Mouse (Mus musculus) layer of hippocampus, postnatal 36 days (tissue): Measurements from ENCODE around the gene Ndel1. TPM values are rescaled to one million over a fixed set of nuclear protein-coding genes. Genes with fewer than 3 reads are reported as not detected.

Experiments used
- DNase-seq, 2 experiments: peaks; one replicate each; pipeline ENCODE4 v3.0.0; 2022
- total RNA-seq, 2 experiments: library from RNA; stranded (reverse); gene quantifications; 2 replicates each; pipeline ENCODE4 v1.2.3; 2021

Ndel1 gene
- total RNA-seq, 2 experiments from 2014 or later = 90.5 to 93.2 TPM

DNA sequence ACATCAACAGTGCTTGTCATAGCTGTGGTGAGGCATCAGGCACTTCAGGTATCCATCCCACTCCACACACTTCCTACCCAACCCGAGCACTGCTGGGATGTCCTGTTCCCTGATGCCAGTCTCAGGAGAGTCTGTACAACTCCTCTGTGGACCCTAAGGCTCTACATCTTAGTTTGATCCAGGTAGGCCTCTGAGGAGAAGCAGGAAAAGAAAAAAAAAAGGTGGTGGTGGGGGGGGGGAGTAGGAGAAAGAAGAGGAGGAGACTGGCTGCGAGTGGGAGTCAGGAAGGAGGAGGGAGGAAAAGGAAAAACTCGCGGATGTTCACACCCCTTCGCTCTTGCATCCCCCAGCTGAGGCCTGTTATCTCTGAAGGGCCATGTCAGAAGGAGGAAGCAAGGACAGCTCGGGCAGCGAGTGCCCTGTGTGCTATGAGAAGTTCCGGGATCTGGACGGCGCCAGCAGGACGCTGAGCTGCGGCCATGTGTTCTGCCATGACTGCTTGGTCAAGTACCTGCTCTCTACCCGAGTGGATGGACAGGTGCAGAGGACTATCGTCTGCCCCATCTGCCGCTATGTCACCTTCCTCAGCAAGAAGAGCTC lies 20.7 kb upstream of the Ndel1 start:
- DNase-seq = no peak

DNA sequence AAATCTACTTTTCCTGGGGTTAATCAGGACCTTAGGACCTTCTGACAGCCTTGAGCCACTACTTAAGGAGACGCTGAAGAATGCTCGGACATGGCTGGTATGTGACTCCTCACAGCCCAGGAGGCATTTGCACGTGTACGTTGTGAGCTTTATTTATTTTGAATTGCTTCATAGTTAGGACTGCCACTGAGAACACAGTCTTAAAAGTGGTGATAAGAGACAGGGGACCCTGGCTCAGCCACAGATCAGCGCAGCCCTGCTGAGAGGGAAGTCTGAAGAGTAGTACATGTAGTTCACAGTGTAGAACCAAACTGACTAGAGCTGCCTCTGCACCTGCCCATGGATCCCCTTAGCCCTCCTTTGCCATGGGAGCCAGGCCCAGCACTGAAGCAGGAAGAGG lies 20.2 kb upstream of the Ndel1 start:
- DNase-seq = no peak

DNA sequence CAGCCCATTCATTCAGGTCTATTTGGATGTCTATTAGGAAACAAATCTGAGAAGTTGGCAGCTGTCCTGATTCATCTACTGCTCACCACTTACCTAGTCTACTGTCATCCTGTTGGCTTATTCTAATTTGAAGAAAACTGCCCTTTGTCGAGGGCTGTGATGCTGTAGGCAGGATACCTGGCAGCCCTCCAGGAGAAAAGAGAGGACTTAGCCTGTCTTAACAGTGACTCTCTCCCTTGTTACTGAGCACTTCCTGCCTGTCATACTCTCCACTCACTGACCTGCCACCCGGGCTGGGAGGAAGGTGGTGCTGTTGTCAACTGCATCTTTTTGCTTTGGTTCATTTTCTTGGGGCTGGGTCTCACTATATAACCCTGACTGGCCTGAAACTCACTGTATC lies 19.0 kb upstream of the Ndel1 start:
- DNase-seq = no peak

DNA sequence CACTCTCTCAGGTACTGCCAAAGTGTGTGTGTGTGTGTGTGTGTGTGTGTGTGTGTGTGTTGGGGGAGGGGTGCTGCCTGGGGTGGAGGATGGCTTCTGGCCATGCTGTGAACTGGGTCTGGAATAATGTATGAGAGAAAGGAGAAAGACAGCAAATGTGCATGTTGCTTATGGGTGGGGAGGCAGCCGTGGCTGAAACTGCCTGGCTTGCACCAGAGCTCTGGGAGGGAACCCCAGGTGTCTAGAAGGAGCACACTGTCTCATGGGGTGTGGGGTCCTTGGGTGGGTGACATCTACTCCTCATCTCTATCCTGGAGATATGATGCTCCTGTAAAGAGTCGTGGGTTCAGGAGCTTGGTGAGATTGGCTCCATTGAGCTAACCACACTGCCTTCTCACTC lies 17.0 kb upstream of the Ndel1 start:
- DNase-seq = no peak

DNA sequence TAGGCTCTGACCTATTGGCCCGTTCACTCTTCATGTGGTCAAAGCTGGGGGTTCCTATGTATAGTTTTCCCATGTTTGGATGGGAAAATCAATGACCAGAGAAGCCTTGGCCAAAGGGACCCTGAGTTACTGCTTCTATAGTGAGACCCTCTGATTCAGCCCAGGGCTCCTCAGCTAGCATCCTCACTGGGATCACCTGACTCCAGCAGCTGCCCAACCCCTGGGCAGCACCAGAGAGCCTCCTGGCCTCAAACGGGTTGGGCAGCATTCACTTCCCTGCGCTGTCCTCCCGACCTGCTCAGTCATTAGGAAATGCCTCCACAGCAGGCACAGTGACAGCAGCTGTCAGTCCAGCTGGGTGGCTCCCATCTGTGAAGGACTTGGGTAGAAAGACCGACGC lies 16.6 kb upstream of the Ndel1 start, which contains the start of gene Rnf222:
Gene Rnf222 (plus strand): TSS at position 301 of the 400 bp plus-strand sequence.
- DNase-seq = no peak

DNA sequence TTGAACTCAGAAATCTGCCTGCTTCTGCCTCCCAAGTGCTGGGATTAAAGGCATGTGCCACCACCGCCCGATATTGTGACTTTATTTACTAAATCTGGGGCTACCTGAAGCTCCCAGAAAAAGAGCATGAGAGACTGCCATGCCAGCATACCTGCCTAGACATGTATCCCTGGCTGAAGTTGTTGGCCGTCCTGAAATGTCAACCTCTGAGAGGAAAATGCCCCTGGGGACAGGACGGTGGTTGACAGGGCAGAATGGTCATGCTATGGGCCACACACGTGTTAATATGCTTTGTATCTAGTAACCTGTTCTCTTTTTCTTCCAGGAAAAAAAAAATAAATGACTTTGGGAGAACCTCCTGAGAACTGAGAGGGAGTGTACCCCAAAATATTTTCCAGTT lies 14.4 kb upstream of the Ndel1 start:
- DNase-seq = no peak

DNA sequence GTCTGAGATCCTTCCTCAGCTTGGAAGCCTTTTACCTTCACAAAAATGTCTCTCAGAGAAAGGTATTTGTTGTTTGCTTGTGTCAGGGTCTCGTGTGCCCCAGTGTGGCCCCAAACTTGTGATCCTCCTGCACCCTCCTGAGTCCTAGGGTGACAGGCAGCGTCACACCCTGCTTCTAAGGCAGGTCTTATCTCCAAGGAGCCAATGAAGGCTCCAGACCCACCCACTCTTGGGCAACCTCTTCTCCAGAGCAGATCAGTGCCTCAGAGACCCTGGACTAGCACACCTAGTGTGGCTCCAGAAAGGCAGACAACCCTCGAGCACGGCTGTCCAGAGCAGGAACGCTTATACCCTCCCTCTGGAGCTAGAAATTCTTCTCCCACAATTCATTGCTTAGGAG lies 12.7 kb upstream of the Ndel1 start:
- DNase-seq = no peak

DNA sequence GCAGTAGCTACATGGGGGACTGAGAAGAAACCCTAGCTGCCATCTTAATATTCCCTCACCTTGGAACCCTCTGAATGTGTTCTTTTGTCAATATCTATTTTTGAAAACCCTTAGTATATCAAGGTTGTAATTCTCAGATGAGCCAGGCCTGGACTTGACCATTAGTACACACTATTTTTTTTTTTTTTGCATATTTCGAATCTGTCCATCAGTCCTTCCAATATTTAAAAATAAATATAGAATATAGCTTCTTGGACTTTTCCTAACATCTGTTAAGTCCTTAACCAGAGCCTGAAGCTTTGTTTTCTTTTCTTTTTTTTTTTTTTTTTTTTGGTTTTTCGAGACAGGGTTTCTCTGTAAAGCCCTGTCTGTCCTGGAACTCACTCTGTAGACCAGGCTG lies 12.2 kb upstream of the Ndel1 start:
- DNase-seq = no peak

DNA sequence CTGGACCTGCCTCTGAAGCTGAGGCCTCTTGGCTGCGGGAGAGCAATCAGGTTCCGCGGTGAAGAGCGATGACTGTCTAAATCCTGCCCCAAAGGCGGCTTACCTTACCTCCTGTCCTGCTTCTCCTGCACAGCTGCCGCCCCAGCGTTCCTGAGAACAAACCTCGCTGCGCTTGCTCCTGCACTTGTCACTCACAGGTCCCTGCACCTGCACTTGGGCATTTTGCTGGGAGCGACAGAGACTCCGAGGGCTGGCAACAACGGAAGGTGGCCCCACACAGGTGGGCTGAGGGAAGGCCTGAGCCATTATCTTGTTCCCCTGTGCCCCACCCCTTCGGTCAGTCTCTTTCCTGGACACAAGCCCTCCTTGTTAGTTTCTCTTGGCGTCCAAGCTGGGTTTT lies 10.4 kb upstream of the Ndel1 start:
- DNase-seq = no peak

DNA sequence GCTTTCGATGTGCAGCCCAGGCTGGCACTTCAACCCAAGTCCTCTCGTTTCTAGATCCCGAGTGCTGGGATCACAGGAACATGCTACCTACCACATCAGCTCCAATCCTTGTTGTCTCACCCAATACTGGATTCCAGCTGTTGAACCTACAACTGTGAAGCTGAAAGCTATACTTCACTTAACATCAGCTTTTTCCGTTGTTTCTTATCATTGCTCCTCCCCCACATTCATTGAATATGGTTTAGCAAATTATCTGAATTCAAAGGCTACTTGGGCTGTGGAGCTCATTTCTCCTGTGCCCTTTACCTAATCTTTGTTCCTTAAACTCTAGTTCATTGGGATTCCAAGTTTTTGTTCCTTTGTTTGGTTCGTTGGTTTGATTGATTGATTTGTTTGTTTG lies 7.2 kb upstream of the Ndel1 start:
- no peak for DNase-seq

DNA sequence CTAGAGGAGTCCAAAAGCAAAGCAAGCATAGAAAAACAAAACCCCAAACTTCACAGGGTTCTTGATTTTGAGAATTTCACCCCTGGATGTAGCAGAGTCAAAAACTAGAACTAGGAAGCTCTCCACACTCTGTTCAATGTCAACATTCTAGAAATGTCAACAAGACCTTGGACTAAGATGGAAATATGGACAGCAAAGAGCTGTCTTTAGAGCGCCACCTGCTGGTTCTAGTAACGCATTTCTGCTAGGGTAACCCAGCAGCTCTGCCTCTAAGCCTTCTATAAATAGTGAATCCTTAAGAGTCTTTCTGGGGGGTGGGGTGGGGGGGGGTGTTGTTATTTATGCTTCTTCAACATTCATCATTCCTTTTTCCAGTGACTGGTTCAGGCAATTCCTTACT lies 3.2 kb upstream of the Ndel1 start:
- peak in 1 of 2 experiments; percentile 26 for DNase-seq

DNA sequence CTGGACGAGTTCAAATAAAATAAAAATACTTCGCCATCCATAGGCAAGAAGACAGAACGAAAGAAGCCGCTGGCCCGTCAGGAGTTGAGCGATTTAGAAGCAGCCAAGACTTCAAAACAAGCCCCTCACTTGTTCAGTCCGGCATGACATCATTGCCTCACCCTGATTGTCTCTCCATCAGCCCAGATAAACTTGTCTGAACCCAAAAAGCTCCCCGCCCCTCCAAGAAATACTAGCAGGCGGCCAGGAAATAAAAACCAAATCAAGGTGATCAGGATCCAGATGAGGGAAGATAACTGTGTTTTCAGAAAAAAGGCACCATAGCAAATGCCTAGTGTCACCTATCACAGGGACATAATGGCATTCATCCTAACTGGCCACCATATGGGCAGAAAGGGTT lies 381 bp downstream of the Ndel1 start:
- no peak for DNase-seq

DNA sequence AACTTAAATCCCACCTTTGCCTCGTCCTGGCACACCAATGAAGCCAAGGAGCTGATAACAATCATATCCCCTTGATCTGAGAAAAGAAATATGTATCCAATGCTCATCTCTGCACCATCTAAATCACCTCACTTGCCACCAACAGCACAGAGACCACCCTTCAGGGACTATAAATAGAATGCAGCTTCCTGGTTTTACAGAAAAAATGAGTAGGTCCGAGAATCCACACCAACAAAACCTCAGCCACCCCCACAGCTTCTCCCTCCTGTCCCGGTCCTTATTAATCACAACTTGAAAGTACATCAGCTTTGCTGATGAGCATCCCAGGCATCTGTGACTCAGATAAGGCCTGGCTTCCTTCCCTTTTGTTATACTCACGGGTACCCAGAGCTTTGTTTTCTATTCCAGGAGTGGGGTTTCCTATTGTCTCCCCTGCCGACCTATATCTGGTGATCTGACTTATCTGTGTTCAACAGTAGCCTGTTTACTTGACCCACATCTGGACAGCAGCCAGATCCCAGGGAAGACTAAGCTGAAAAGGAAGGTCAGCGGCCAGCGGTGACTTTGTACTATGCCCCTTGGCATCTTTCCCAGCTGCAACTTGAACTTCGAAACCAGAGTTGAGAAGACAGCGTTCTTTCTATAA lies 7.0 kb downstream of the Ndel1 start:
- DNase-seq = no peak

DNA sequence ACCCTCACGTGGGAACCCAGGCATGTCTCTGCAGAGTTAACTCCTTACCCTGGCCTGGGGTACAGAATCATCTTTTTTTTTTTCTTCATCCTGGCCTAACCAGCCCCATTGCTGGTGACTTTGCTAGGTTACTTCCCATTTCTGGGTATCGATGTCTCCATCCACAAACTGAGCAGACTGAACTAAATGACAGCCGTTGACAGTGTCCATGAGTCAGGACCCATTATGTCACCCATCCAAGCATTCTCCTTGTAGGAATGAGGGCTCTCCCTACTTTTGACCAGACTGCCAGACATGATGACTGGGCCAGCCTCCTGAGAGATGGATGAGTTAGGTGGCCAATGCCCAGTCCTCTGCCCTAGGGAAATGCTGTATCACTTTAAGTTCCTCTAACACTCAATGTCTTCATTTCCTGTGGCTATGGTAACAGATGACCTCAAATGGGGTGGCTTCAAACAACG lies 8.0 kb downstream of the Ndel1 start:
- no peak for DNase-seq

DNA sequence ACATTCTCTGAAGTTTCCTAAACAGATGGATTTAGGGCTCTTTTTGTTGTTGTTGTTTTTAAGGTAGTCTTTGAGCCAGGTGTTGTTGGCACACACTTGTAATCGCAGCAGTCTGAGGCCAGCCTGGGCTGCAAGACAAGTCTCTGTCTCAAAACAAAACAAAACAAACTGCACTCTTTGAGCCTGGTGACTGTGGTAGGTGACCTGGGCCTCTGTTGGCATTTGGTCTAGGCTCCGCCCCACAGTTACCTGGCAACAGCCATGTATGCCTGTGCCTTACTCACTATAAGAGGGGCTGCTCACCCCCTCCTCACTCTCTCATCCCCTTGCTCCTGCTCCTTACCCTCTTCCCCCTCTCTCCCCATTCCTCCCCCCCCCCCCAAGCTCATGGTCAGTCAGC lies 9.4 kb downstream of the Ndel1 start:
- no peak for DNase-seq

DNA sequence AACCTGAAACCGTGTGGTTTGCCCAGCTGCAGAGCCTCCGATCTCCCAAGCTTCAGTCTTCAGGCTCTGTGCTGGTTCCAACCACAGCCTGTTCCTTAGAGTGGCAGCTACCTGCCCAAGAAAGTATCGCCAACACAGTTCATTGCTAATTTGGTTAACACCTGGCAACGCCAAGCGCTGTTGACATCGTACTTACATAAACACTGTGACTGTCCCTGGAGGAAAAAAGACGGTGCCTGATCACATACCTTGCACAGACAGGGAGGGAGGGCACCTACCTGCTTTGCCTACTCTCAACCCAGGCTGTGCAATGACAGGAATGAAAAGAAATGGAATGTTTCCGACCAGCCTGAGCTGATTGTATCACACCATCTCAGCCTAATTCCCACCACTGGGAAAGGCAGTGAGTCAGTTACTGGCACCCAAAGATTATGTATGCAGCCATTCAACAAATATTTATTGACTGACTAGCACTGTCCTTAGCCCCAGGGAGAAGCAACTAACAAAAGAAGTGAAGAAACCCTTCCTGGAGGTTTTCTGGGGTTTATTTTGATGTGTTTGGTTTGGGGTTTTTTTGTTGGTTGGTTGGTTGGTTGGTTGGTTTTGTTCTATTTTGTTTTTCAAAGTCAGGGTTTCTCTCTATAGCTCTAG lies 11.6 kb downstream of the Ndel1 start:
- DNase-seq = no peak

DNA sequence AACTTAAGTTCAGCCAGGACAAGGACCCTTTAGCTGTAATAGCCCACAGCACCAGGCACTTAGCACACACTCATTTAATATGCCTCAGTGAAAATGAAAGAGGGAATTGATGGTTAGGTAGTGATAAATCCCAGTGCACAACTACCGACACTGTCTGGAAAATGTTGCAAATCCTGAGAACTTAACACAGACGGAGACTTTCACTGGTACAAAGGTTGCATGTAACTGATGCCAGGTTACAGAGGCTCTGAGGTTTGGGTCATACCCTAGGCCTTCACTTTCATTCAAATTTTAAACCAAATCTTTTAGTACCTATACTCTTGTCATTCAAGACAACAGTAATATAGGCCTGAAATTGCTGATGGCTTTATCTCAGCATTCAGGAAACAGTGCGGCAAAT lies 14.3 kb downstream of the Ndel1 start:
- DNase-seq = no peak

DNA sequence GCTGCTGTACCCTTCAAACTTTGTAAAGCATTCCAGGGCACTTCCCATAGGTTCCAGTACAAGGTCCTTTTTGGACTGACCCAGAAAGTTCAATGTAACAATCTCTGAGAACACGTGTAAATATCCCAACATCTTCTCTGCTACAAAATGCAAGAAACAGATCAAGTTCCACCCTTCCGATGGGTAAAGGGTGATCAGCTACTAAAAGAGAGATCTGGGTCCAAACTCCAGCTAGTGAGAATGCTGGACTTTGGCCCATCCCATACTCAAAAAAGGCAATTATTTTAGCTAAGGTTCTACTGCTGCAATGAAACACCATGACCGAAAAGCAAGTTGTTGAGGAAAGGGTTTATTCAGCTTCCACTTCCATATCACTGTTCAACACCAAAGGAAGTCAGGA lies 17.0 kb downstream of the Ndel1 start:
- no peak for DNase-seq

DNA sequence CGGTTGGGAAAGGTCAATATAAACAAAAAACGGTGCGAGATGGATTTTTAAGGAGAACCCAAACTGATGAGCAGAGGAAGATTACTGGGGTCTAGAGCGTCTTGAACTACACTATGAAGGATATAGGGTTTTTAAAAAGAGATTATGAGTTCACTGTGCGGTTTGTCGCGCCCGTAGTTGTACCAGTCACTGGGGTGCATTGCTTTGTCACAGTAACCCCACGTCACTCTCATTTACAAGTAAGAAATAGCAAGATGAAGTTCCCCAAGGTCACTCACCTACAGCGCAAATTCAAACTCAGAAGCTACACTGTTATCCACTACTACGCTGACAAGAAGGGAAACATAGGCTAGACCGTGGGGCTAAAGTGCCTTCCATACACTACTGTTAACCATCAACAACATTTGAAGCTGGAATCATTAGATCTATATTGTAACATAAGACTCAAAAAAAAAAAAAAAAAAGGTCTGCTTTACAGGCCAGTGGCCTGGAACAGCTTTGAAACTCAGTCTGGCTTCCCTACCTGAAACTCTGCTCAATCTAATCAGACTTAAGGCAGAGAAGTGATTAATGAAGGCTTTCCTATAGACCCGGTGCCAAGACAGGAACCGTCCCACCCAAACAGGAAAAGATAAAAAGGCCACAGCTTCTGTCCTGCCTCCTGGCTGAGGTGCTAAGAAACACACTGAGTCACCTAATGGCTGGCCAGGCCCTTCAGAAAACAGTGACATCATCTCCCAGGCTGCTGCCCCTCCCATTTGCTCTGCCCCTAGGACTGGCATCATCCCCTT lies 17.9 kb downstream of the Ndel1 start:
- DNase-seq = no peak

DNA sequence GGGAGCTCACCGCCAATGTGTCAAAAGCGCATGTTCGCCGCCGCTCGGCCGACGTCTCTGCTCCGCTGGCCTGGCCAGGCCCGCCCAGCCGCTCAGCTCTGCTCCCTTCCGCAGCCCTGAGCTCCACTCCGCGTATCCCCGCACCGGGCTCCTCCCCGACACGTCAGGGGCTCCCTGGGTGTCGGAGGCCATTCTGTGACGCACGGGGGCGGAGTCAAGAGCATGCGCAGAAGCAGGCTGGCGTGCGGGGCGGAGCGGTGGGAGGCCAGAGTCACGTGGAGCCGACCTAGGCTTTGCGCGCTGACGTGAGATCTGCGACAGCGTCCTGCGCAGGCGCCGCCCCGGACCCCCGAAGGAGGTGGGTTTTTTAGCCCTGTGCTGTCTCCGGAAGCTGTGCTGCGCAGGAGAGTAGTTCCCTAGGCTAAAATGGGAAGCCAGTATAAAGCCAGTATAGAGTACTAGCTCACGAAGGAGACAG lies 18.7 kb downstream of the Ndel1 start:
- DNase-seq = peak; percentile 100

DNA sequence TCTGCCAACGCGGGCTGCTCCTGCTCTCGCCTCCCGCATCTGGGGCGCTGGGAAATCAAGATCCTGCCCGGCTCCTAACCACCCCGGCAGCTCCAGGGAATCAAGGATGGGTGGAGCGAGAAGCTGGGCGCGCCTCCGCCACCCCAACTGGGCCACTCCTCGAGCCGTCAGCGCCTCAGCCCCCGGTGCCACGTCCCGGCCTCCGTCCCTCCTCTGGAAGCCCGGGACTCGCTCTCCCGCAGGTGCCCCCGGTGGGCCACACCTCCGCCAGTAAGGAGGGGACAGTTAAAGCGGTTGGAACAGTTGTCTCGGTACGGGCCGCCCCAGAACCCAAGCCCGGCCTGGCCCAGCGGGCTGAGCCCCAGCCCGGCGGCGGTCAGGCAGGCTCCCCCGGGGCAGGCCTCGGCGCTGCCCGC lies 19.2 kb downstream of the Ndel1 start:
- DNase-seq = no peak

DNA sequence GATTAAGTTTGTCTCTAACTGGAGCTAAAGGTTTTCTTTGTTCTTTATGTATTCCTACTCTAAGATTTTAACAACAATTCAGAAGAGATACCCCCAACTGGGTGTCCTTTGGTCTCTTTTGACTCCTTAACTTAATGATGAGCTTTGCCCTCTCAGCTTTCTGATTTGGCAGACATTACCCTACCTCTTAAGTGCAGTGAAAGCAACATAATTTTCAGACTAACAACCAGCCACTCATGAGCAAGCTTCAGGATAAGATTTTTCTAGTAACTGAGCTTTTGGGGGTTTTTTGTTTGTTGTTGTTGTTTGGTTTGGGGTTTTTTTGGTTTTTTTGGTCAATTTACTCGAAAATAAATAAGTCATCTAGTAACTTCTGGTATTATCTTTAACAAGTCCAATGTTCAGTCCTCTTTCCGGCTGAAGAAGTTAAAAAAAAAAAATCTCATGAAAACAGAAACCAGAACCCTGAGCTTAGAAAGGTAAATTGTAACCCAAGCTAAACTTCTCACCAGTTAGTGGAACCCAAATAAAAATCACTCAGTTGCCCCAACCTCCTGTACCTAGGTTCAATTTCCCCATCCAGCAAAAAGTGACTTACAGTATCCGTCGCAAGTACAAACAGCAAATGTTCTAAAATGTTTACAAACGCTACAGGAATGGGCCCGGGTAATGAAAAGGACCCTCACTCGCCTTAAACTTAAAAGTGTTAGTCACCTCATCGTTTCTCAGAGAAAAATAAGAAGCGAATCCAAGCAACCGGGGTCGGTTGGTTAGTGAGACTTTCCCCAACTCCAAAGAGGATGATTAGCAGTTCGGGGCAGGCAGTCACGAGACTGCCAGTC lies 19.8 kb downstream of the Ndel1 start:
- DNase-seq = no peak
